Mouse (Mus musculus): ENCODE measurements around the gene Prr36. TPM values are rescaled to one million over a fixed set of nuclear protein-coding genes. Genes with fewer than 3 reads are reported as not detected.

Gene Prr36
- polyA plus RNA-seq, 1 experiment from 2014 or later, result 1.9 TPM

DNA sequence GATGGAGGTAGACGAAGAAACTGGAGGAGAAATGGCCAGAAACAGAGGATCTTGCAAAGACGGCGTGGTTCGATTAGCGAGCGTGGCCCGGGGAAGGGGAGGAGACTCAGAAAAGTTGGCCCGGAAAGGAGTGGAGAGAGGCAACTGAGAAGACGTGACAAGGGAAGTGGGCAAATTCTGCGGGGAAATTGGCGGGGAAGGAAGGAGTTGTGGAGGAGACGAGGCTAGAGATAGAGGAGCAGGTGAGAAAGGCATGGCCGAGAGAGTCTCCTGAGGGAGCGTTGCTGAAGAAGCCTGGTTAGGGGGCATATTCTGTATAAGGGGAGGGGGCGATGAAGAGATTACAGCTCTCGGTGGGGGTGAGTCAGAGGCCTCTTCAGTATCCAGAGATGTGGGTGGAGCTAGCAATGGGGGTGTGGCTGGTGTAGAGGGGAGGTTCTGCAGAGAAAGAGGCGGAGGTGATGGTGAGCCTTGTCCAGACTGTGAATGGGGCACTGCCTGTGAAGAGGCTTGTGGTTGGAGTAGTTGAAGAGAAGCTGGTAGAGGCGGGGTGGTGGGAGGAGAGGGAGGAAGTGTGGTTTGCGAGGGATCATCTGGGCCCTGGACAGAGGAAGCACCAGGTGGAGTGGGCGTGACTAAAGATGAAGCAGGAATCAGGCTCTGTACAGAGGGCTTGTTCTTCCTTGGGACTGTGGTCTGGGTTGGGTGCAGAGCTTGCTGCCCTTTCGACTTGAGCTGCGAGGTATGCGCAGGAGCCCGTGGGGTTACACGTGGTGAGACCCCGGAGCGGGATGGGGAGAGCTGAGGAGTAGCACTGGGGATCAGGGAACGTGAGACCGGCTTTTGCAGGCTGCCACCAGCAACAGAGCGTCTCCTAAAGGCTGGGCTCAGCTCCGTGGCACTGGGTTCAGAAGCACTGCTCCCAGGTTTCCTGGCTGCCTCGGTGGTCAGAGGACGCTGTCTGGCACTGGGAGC lies 3.0 kb downstream of the Prr36 start:
- DNase-seq (ENCODE audit: low spot score) (peak; percentile 55), ATAC-seq (ENCODE audit: insufficient number of reproducible peaks, low FRiP score, low TSS enrichment, low read depth) (peak; percentile 11; the same call in 1 of the 2 replicates)
- Histone ChIP-seq H3K27ac (replicated peaks; ENCODE audit: low read depth, low read length) (no peak overlapping the region), H3K4me1 (ENCODE audit: control insufficient read depth, insufficient read depth, low read length) (peaks cover 9% of the 10 kb centered on the region; the same call in 1 of the 2 replicates), H3K36me3 (ENCODE audit: control insufficient read depth, insufficient read depth, low read length) (no peaks in the 10 kb centered on the region; the same call in 1 of the 2 replicates), H3K4me2 (ENCODE audit: low read depth, severe bottlenecking) (peak overlapping the region; percentile 88), H3K4me3 (ENCODE audit: low read depth, low read length) (peak overlapping the region; percentile 35), H3K9me3 (ENCODE audit: control insufficient read depth, low read length) (no peaks in the 10 kb centered on the region; the same call in 1 of the 2 replicates), H3K27me3 (ENCODE audit: control insufficient read depth, insufficient read depth, low read length) (peaks cover 35% of the 10 kb centered on the region), H3K9ac (ENCODE audit: low read length) (no peak overlapping the region)
- WGBS, result 8% methylated on average over 33 of the region's 33 CpGs

- ATAC-seq (ENCODE audit: insufficient number of reproducible peaks, low FRiP score, low TSS enrichment, low read depth) (peak; percentile 58), DNase-seq (ENCODE audit: low spot score) (peak; percentile 72)
- Histone ChIP-seq H3K27ac (replicated peaks; ENCODE audit: low read depth, low read length) (no peak overlapping the region), H3K27me3 (ENCODE audit: control insufficient read depth, insufficient read depth, low read length) (peaks cover 35% of the 10 kb centered on the region), H3K4me1 (ENCODE audit: control insufficient read depth, insufficient read depth, low read length) (peaks cover 9% of the 10 kb centered on the region; the same call in 1 of the 2 replicates), H3K9me3 (ENCODE audit: control insufficient read depth, low read length) (no peaks in the 10 kb centered on the region; the same call in 1 of the 2 replicates), H3K4me3 (ENCODE audit: low read depth, low read length) (peak overlapping the region; percentile 35), H3K36me3 (ENCODE audit: control insufficient read depth, insufficient read depth, low read length) (no peaks in the 10 kb centered on the region; the same call in 1 of the 2 replicates), H3K9ac (ENCODE audit: low read length) (peak overlapping the region; percentile 32), H3K4me2 (ENCODE audit: low read depth, severe bottlenecking) (peak overlapping the region; percentile 88)
- 3% methylated on average over 18 of the region's 18 CpGs for WGBS
Measured at GRCm38 (mm10) chr8:4213210-4214005, 3.9 kb downstream of the Prr36 start.

- no peak overlapping the region for H3K27ac ChIP-seq (replicated peaks; ENCODE audit: low read depth, low read length)
- peak overlapping the region; percentile 32; the same call in 1 of the 2 replicates for H3K9ac ChIP-seq (ENCODE audit: low read length)
- no peaks in the 10 kb centered on the region; the same call in 1 of the 2 replicates for H3K36me3 ChIP-seq (ENCODE audit: control insufficient read depth, insufficient read depth, low read length)
- H3K27me3 ChIP-seq (ENCODE audit: control insufficient read depth, insufficient read depth, low read length), result peaks cover 35% of the 10 kb centered on the region
- ATAC-seq (ENCODE audit: insufficient number of reproducible peaks, low FRiP score, low TSS enrichment, low read depth), result peak; percentile 41
- peak overlapping the region; percentile 35 for H3K4me3 ChIP-seq (ENCODE audit: low read depth, low read length)
- peak overlapping the region; percentile 88 for H3K4me2 ChIP-seq (ENCODE audit: low read depth, severe bottlenecking)
- no peaks in the 10 kb centered on the region for H3K9me3 ChIP-seq (ENCODE audit: control insufficient read depth, low read length)
- H3K4me1 ChIP-seq (ENCODE audit: control insufficient read depth, insufficient read depth, low read length), result peaks cover 9% of the 10 kb centered on the region; the same call in 1 of the 2 replicates
- 2% methylated on average over 25 of the region's 25 CpGs for WGBS
- DNase-seq (ENCODE audit: low spot score), result peak; percentile 56
Measured at GRCm38 (mm10) chr8:4212809-4213209, 4.5 kb downstream of the Prr36 start.

GRCm38 (mm10) chr8:4211097-4211496 lies 6.2 kb downstream of the Prr36 start:
- Histone ChIP-seq H3K27me3 (ENCODE audit: control insufficient read depth, insufficient read depth, low read length) (peaks cover 34% of the 10 kb centered on the region), H3K27ac (replicated peaks; ENCODE audit: low read depth, low read length) (no peak overlapping the region)
- WGBS, result 77% methylated on average over 6 of the region's 6 CpGs

DNA sequence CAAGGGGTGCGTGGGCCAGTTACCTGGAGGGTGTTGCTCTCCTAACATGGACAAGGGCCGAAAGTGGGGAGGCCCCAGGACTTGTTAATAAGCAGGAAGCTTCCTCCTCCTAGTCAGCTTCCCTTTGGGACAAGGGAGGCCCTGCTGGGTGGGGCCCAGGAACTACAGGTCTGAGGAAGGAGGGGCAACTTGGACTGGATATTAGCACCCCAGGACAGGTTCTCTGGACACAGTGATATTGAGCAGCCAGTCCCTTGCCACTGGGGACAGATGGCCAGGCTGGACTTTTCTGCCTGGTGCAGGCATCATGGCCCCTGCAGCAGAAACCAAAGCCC lies 10.3 kb downstream of the Prr36 start:
- H3K27ac ChIP-seq (replicated peaks; ENCODE audit: low read depth, low read length), result no peak overlapping the region
- H3K4me3 ChIP-seq (ENCODE audit: low read depth, low read length), result no peak overlapping the region
- H3K9me3 ChIP-seq (ENCODE audit: control insufficient read depth, low read length), result no peaks in the 10 kb centered on the region
- 68% methylated on average over 2 of the region's 2 CpGs for WGBS
- DNase-seq (ENCODE audit: low spot score), result no peak
- 0 out of 2 replicates have a peak, but pooled peaks cover 4% of the 10 kb centered on the region for H3K4me1 ChIP-seq (ENCODE audit: control insufficient read depth, insufficient read depth, low read length)
- H3K27me3 ChIP-seq (ENCODE audit: control insufficient read depth, insufficient read depth, low read length), result peaks cover 40% of the 10 kb centered on the region
- H3K36me3 ChIP-seq (ENCODE audit: control insufficient read depth, insufficient read depth, low read length), result no peaks in the 10 kb centered on the region; the same call in 1 of the 2 replicates
- no peak overlapping the region for H3K9ac ChIP-seq (ENCODE audit: low read length)
- H3K4me2 ChIP-seq (ENCODE audit: low read depth, severe bottlenecking), result no peak overlapping the region
- ATAC-seq (ENCODE audit: insufficient number of reproducible peaks, low FRiP score, low TSS enrichment, low read depth), result no peak

More at GRCm38 (mm10) chr8:4211097-4211496, 6.2 kb downstream of the Prr36 start:
- no peaks in the 10 kb centered on the region for H3K9me3 ChIP-seq (ENCODE audit: control insufficient read depth, low read length)
- no peaks in the 10 kb centered on the region; the same call in 1 of the 2 replicates for H3K36me3 ChIP-seq (ENCODE audit: control insufficient read depth, insufficient read depth, low read length)
- ATAC-seq (ENCODE audit: insufficient number of reproducible peaks, low FRiP score, low TSS enrichment, low read depth) (no peak), DNase-seq (ENCODE audit: low spot score) (no peak)
- H3K4me3 ChIP-seq (ENCODE audit: low read depth, low read length), result no peak overlapping the region
- 0 out of 2 replicates have a peak, but pooled peaks cover 4% of the 10 kb centered on the region for H3K4me1 ChIP-seq (ENCODE audit: control insufficient read depth, insufficient read depth, low read length)
- H3K4me2 ChIP-seq (ENCODE audit: low read depth, severe bottlenecking), result no peak overlapping the region
- H3K9ac ChIP-seq (ENCODE audit: low read length), result no peak overlapping the region

GRCm38 (mm10) chr8:4206182-4207015 lies 10.9 kb downstream of the Prr36 start:
- H3K27ac ChIP-seq (replicated peaks; ENCODE audit: low read depth, low read length), result no peak overlapping the region
- DNase-seq (ENCODE audit: low spot score) (peak; percentile 28), ATAC-seq (ENCODE audit: insufficient number of reproducible peaks, low FRiP score, low TSS enrichment, low read depth) (no peak)
- 9% methylated on average over 44 of the region's 44 CpGs for WGBS
- peaks cover 40% of the 10 kb centered on the region for H3K27me3 ChIP-seq (ENCODE audit: control insufficient read depth, insufficient read depth, low read length)
- H3K4me3 ChIP-seq (ENCODE audit: low read depth, low read length), result peak overlapping the region; percentile 19; the same call in 1 of the 2 replicates
- H3K4me2 ChIP-seq (ENCODE audit: low read depth, severe bottlenecking), result peak overlapping the region; percentile 25
- H3K36me3 ChIP-seq (ENCODE audit: control insufficient read depth, insufficient read depth, low read length), result no peaks in the 10 kb centered on the region; the same call in 1 of the 2 replicates
- 0 out of 2 replicates have a peak overlapping the region, but pooled peaks have one; percentile 32 for H3K9ac ChIP-seq (ENCODE audit: low read length)
- H3K4me1 ChIP-seq (ENCODE audit: control insufficient read depth, insufficient read depth, low read length), result 0 out of 2 replicates have a peak, but pooled peaks cover 4% of the 10 kb centered on the region
- H3K9me3 ChIP-seq (ENCODE audit: control insufficient read depth, low read length), result no peaks in the 10 kb centered on the region

DNA sequence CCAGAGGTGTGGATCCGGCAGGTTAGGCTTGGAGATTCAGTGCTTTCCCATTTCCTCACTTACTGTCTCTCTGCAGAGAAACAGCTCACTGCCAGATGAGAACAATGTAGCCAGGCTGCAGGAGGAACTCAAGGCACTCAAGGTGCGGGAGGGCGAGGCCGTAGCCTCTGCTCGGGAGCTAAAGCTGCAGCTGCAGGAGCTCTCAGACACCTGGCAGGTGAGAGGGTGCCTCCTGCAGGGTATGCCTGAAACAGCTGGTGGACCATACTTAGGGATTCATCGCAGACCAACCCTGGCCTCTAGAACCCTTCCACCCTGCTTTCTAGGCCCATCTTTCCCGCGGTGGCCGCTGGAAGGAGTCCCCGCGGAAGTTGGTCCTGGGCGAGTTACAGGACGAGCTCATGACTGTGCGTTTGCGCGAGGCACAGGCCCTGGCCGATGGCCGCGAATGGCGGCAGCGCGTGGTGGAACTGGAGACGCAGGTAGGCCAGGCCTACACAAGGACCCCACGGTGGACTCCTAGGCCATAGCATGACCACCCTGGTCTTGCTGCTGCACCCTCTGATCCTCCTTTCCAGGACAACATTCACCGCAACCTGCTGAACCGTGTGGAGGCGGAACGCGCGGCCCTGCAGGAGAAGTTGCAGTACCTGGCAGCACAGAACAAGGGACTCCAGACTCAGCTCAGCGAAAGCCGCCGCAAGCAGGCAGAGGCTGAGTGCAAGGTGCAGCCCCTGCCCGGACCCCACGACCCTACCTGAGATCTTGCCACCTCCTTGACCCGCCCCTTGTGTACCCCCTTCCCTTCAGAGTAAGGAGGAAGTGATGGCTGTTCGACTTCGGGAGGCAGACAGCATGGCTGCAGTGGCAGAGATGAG lies 11.8 kb downstream of the Prr36 start:
- Histone ChIP-seq H3K4me3 (ENCODE audit: low read depth, low read length) (peak overlapping the region; percentile 19), H3K27me3 (ENCODE audit: control insufficient read depth, insufficient read depth, low read length) (peaks cover 40% of the 10 kb centered on the region), H3K9me3 (ENCODE audit: control insufficient read depth, low read length) (no peaks in the 10 kb centered on the region), H3K4me2 (ENCODE audit: low read depth, severe bottlenecking) (peak overlapping the region; percentile 25), H3K9ac (ENCODE audit: low read length) (peak overlapping the region; percentile 32; the same call in 1 of the 2 replicates), H3K4me1 (ENCODE audit: control insufficient read depth, insufficient read depth, low read length) (0 out of 2 replicates have a peak, but pooled peaks cover 4% of the 10 kb centered on the region), H3K36me3 (ENCODE audit: control insufficient read depth, insufficient read depth, low read length) (no peaks in the 10 kb centered on the region; the same call in 1 of the 2 replicates), H3K27ac (replicated peaks; ENCODE audit: low read depth, low read length) (no peak overlapping the region)
- WGBS, result 8% methylated on average over 38 of the region's 38 CpGs
- ATAC-seq (ENCODE audit: insufficient number of reproducible peaks, low FRiP score, low TSS enrichment, low read depth) (peak; percentile 22; the same call in 1 of the 2 replicates), DNase-seq (ENCODE audit: low spot score) (peak; percentile 47)
